Comparison of ENCODE assay signal across 21 mouse cellular contexts in the genomic region with DNA sequence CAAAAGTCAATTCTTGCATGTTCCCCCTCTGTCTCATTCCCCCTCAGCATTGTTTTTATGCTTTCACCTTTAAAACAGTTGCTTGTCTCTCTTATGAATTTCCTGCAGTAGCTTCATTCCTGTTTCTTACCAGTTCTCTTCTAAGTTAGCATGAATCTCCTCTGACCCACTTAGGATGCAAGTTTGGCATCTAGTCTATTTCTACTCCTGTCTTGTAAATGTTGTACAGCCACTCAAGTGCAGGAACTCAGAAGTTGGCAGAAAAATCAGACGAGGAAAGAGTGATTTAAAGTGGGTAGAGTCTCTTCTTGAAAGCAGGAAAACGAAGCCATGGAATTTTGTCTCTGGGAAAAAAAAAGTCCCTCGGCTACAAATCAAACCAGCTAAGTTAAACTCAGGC. TPM values are rescaled to one million over a fixed set of nuclear protein-coding genes. Genes with fewer than 3 reads are reported as not detected.
DNase-seq lines count a peak whose midpoint lies in the region; TF ChIP-seq lines count a peak whose summit lies in the region.
"Had no signal": no experiment of that assay in that cellular context is flagged by ENCODE, and none has a peak within 500 bp of the region (broad histone marks: within the 10 kb centered on the region; RNA-seq: fewer than 3 reads in every experiment).

No protein-coding gene starts in this region.

- peak overlapping the region; percentile 38 for H3K27ac ChIP-seq in gastrocnemius, adult 2 months
- H3K27ac ChIP-seq: forebrain, embryonic 10.5 days; forebrain, embryonic 13.5 days; heart, adult 2 months; heart, embryonic 10.5 days; heart, embryonic 13.5 days; hindbrain, embryonic 14.5 days; hindbrain, postnatal 0 days had no signal

- intact Hi-C loops in gastrocnemius, adult 2 months (cut with DNase I) = no loop called here

- H3K4me3 ChIP-seq in gastrocnemius, adult 2 months = no peak overlapping the region
- H3K4me3 ChIP-seq: forebrain, embryonic 10.5 days; forebrain, embryonic 13.5 days; heart, adult 2 months; heart, embryonic 10.5 days; heart, embryonic 13.5 days had no signal

- DNase-seq in gastrocnemius, adult 2 months = no peak
- no peak for DNase-seq in gastrocnemius, postnatal 10 days
- peak; percentile 13 for DNase-seq in adipocyte (ENCODE audit: low spot score)
- peak; percentile 29 for DNase-seq in brain, adult 2 months (ENCODE audit: low read depth, low spot score)
- no peak for DNase-seq in left cerebral cortex, adult 18-20 months (ENCODE audit: low spot score in 2 of 2)
- no peak for DNase-seq in right cerebral cortex, postnatal 14 days
- DNase-seq: adrenal gland, adult 8-10 months; adrenal gland, postnatal 25 days; cerebellum, adult 18-20 months; cerebellum, adult 9-10 months; cerebellum, postnatal 14 days; gastrocnemius, postnatal 36 days; heart, adult 2 months; heart, postnatal 14 days; heart, postnatal 4 days had no signal

- no peak for TF ChIP-seq CTCF in gastrocnemius, adult 2 months (IDR thresholded peaks at IDR 0.05)

RNA-seq across cellular contexts. Expression of a gene that starts 26.9 kb away (rescaled TPM):
- 10 to 100 TPM; 27.4 to 29.5 TPM for total RNA-seq in gastrocnemius, adult 2 months (2021)
- total RNA-seq in gastrocnemius, postnatal 10 days (2021) = 10 to 100 TPM; 25.0 to 25.4 TPM
- total RNA-seq in left cerebral cortex, adult 18-20 months (2021) = 10 to 100 TPM; 39.6 to 41.1 TPM

RNA-seq across cellular contexts. Expression of a gene that starts 56.9 kb away (rescaled TPM):
- under 1 TPM in 1 of 2 experiments, not detected in 1; 0.20 TPM for total RNA-seq in gastrocnemius, adult 2 months (2021)
- total RNA-seq in gastrocnemius, postnatal 10 days (2021) = under 1 TPM; 0.31 to 0.65 TPM
- total RNA-seq in left cerebral cortex, adult 18-20 months (2021) = 1 to 10 TPM; 1.2 to 1.3 TPM
- total RNA-seq: gastrocnemius, postnatal 36 days; hindbrain, postnatal 0 days had no signal

Comparison
In these comparisons a context has a peak if more than half of its experiments do, and no peak if none do; other contexts are left out.
1. DNase-seq: peak in adipocyte (single experiment) and brain, adult 2 months (single experiment); none in gastrocnemius, adult 2 months (single experiment), gastrocnemius, postnatal 10 days (single experiment), left cerebral cortex, adult 18-20 months (0 of 2) and right cerebral cortex, postnatal 14 days (single experiment).